Mouse (Mus musculus) B cell, adult (primary cell): ENCODE results near the gene Dzip1. TPM values are rescaled to one million over a fixed set of nuclear protein-coding genes. Genes with fewer than 3 reads are reported as not detected.

Experiments
- total RNA-seq: library from RNA; stranded (reverse); gene quantifications from 4 replicates; pipeline ENCODE4 v1.2.4, GENCODE M21; 2023; ENCODE audit not compliant: inconsistent age

Gene Dzip1
- 0.78 to 1.3 TPM (median 1.1 TPM) in 4 replicates for total RNA-seq

DNA sequence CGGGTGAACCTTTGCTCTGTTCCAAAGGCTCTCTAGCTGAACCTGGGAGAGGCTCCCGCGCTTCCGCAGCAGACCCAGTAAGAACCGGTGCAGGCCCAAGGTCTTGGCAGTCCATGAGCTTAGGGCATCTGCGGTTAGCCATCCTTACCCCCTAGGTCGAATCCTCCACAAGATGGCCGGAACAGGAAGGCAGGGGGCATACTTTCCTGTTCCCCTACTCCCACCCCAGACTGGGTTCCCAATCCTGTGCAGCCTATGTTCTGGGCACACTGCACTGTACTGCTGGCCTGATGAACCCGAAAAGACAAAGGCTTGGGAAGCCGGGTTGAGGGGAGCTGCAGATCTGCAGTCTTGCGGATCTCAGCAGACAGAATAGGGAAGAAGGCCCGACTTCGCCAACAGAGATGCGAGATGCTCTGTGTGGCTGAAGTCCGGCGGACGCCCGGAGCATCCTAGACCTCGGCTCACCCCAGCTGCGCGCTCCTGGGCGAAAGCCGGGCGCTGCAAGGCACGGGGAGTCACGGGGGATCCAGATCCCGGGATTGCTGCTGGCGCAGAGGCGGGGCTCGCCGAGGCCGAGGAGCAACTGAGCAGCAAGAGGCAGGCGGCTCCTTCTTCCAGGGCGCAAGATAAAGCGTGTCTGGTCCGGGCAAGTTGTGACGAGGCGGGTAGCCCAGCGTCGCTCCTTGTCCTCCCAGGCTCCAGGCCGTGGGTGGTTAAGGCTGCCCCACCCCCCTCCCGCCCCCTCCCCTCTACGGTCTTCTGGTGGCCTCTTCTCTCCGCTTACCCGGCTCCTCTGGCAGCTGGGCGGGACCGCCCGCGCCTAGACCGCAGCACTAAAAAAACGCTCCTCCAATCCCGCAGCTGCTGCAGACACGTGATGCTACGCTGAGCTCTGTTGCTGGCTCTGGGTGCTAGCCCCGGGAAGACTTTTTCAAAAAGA lies at the start of gene Dzip1:
Gene Dzip1, minus strand, starts transcription at position 788 of the 943 bp plus-strand sequence.

DNA sequence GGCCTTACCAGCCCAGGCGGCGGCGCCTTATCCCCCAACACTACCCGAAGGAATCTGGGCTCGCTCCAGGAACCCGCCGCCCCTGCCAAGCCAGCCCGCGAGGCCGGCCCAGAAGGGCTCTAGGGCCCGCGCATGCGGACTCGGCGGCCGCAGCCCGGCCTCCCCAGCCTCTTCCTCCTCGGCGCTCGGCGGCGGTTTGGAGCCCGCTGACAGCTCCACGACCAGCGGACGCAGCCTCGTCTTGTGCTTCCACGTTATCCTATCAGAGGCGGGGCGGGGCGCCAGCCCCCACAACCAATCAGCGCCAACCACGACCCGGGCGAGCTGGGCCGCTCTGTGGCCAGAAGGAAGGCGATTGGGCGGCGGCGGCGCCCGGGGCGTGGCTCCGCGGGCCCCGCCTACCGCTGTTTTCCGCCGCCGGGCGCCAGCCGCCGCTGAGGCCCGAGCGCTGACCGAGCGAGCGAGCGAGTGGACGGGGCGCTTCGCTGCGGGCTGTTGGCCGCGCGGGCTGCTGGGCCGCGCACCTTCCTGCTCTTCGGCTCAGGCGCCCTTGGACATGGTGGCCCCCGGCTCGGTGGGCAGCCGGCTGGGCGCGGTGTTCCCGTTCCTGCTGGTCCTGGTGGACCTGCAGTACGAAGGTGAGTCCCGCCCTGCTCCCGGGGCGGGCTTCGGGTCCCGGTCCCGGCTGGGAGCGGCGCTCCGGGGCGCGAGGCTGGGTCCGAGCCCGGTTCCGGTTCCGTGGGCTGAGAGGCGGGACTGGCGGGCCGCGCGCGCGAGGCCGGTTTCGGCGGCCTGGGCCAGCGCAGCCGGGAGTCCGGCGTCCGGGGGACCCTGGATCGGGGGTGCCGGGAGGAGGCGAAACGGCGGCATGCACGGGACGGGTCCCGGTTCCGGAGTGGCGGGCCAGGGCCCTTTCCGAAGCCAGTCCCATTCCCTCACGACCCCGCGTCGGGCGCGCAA lies 12.6 kb upstream of the Dzip1 start, which contains the start of gene Dnajc3:
Gene Dnajc3, plus strand, starts transcription at position 444 of the 960 bp plus-strand sequence.

Other genes with a start within 250 kb of the Dzip1 start
- 12.5 to 16.2 TPM (median 15.7 TPM) in 4 replicates for gene Abcc4, start 219.2 kb downstream of the Dzip1 start, total RNA-seq
- 1.4 to 3.1 TPM (median 2.0 TPM) in 4 replicates for gene Cldn10, start 137.6 kb downstream of the Dzip1 start, total RNA-seq
- 25.6 to 26.8 TPM (median 26.6 TPM) in 4 replicates for gene Dnajc3, start 12.5 kb upstream of the Dzip1 start, total RNA-seq
- gene Uggt2, start 174.0 kb upstream of the Dzip1 start, total RNA-seq, result 2.7 to 5.2 TPM (median 3.6 TPM) in 4 replicates
- not detected in 4 replicates for gene Hs6st3, start 212.9 kb upstream of the Dzip1 start, total RNA-seq